8 mouse cellular contexts compared by ENCODE assay signal in the genomic region with DNA sequence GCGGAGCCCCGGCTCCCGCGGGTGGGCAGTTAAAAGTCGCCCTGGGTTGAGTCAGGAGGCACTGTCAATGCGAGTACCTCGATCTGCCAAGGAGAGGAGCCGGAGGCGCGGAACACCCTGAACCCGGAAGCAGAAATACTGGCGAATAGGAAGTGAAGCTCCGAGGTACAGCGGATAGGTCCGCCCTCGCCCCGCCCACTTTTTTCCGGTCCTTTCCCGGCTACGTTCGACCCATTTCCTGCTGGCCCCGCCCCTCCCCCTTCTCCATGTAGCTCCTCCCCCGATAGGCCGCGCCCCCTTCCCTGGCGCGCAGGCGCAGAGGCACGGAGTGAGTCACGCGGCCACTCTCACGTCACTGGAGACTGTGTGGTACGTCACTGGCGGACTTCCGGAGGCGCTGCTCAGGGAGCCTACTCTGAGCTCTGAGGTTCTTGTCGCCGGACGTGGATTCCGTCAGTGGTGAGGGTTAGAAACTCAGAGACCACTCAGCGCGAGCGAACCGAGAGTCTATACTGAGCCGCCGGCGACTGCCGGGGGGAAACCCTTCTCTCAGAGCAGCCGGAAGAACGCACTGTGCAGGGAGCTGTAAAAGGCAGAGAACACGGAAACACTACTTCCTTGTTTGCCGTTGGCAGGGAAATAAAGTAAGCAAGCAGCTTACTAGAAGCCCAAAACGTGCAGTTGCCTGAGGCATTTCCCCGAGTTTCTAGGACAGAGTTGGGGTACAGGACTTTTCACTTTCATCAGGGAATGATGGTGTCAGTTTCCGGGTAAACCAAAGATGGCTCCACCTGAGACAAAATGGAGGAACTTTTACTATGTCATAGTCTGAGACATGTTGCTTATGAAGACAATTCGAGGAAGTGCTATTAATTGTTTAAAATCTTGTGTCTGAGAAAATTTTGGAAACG. TPM values are rescaled to one million over a fixed set of nuclear protein-coding genes. Genes with fewer than 3 reads are reported as not detected.
A peak's percentile ranks its signal among the peaks of the same experiment; 100 is the strongest.
DNase-seq lines count a peak whose midpoint lies in the region; ATAC-seq lines count a peak whose summit lies in the region.

Gene Usp38, minus strand, starts transcription at position 140 of the 911 bp plus-strand sequence.

- H3K4me2 ChIP-seq in hindbrain, embryonic 14.5 days (replicated peaks) = peak within 1 kb of the TSS; percentile 97

- H3K27me3 ChIP-seq in hindbrain, embryonic 14.5 days (ENCODE audit: control insufficient read depth, insufficient read depth, low read length) = no peaks in the 10 kb centered on the region

- peak within 1 kb of the TSS; percentile 96 for H3K27ac ChIP-seq in hindbrain, embryonic 14.5 days

- H3K9me3 ChIP-seq in hindbrain, embryonic 14.5 days (ENCODE audit: control insufficient read depth, low read length) = no peaks in the 10 kb centered on the region

- ATAC-seq in hindbrain, embryonic 14.5 days (ENCODE audit: low FRiP score) = peak; percentile 99

- peaks cover 16% of the 10 kb centered on the region; the same call in 1 of the 2 replicates for H3K36me3 ChIP-seq in hindbrain, embryonic 14.5 days (replicated peaks; ENCODE audit: control insufficient read depth, insufficient read depth)

- peak within 1 kb of the TSS; percentile 83 for H3K9ac ChIP-seq in hindbrain, embryonic 14.5 days

- H3K4me1 ChIP-seq in hindbrain, embryonic 14.5 days (replicated peaks; ENCODE audit: control insufficient read depth, insufficient read depth, low read length) = peaks cover 35% of the 10 kb centered on the region

- peak; percentile 98 for DNase-seq in R1 (ENCODE audit: low read depth, low spot score)
- peak; percentile 99 to 100 for DNase-seq in cerebellum, postnatal 25 days
- peak; percentile 97 to 99 for DNase-seq in frontal cortex, postnatal 25 days (ENCODE audit: low spot score in 2 of 2)
- DNase-seq in hindbrain, embryonic 14.5 days (ENCODE audit: low spot score) = peak; percentile 100
- DNase-seq in layer of hippocampus, postnatal 36 days = peak; percentile 98 to 99
- peak; percentile 99 for DNase-seq in lung, postnatal 36 days
- peak; percentile 99 for DNase-seq in retina, postnatal 1 day
- DNase-seq in urinary bladder, adult 18-20 months (ENCODE audit: low spot score in 2 of 2) = peak; percentile 97 to 99

- peak within 1 kb of the TSS; percentile 98 for H3K4me3 ChIP-seq in hindbrain, embryonic 14.5 days (replicated peaks; ENCODE audit: low read length)

- 3% methylated on average over 57 of the region's 57 CpGs for WGBS in hindbrain, embryonic 14.5 days

RNA-seq across cellular contexts. Expression of gene Usp38, which starts in this region (rescaled TPM):
- 24.7 and 27.5 TPM in 2 replicates for polyA plus RNA-seq in hindbrain, embryonic 14.5 days (2014; fragmentation: Nextera tagmentation; extraction: Ambion mirVana)
- total RNA-seq in layer of hippocampus, postnatal 36 days (2021) = 10 to 100 TPM; 25.3 to 25.4 TPM

Comparison
In these comparisons a context has a peak if more than half of its experiments do, and no peak if none do; other contexts are left out.
1. Peak in every context shown above with its lines: DNase-seq, ATAC-seq, H3K4me3 ChIP-seq and H3K27ac ChIP-seq.